Mouse (Mus musculus) liver, postnatal 0 days (tissue): ENCODE data around the gene Clcn7.

Source experiments
- CTCF ChIP-seq: sonication (generic); IDR thresholded peaks from 2 replicates; pipeline ENCODE4 v1.5.1; 2016; ENCODE audit warnings: antibody characterized with exemption, low read depth
- EP300 ChIP-seq: IDR thresholded peaks from 2 replicates; pipeline ENCODE4 v1.6.1; 2016; ENCODE audit warnings: antibody characterized with exemption, low read depth, mild to moderate bottlenecking

DNA sequence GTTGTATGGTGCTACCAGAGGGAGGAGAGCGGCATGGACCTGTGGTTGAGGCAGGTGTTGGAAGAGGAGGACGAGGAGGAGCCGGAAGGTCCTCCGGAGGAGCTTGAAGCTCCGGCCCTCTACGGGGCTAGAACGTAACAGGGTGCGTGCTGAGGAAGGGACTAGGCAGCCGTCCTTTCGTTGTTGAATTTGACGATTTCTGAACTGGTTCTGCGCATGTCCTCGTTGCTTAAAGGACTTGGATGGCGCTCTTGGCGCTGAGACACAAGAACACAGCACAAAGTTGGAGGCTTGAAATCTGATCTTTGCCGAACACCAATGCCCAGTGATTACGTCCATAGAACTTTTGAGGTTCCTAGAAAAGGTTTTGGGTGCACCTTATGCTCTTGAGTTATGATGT is 51.8 kb downstream of the Clcn7 start:
- TF ChIP-seq CTCF (no peak), EP300 (no peak)
